Comparison of ENCODE assay signal across 8 mouse cellular contexts in genomic region chrX:8095546-8095945, GRCm38 (mm10). TPM values are rescaled to one million over a fixed set of nuclear protein-coding genes. Genes with fewer than 3 reads are reported as not detected.
DNase-seq lines count a peak whose midpoint lies in the region; ATAC-seq lines count a peak whose summit lies in the region.

No protein-coding gene starts in this region.

- no peaks in the 10 kb centered on the region for H3K36me3 ChIP-seq in forebrain, embryonic 11.5 days (ENCODE audit: control insufficient read depth, insufficient read depth, low read length)
- H3K36me3 ChIP-seq in liver, embryonic 11.5 days (ENCODE audit: control insufficient read depth, insufficient read depth, low read length), result no peaks in the 10 kb centered on the region

- ATAC-seq in cerebellum, adult (ENCODE audit: insufficient number of reproducible peaks, low FRiP score, low TSS enrichment), result no peak
- ATAC-seq in forebrain, embryonic 11.5 days (replicated peaks; ENCODE audit: low FRiP score), result no peak
- no peak for ATAC-seq in liver, embryonic 11.5 days (replicated peaks; ENCODE audit: low FRiP score)
- ATAC-seq in frontal cortex, adult (ENCODE audit: low TSS enrichment), result no peak

- peaks cover 2% of the 10 kb centered on the region; the same call in 1 of the 2 replicates for H3K4me1 ChIP-seq in forebrain, embryonic 11.5 days (replicated peaks; ENCODE audit: control insufficient read depth, insufficient read depth, low read length)
- H3K4me1 ChIP-seq in liver, embryonic 11.5 days (replicated peaks; ENCODE audit: control insufficient read depth, insufficient read depth, low read length), result no peaks in the 10 kb centered on the region

- H3K4me2 ChIP-seq in forebrain, embryonic 11.5 days (ENCODE audit: low read depth, low read length, severe bottlenecking), result peak overlapping the region; percentile 37; the same call in 1 of the 2 replicates
- peak overlapping the region; percentile 56 for H3K4me2 ChIP-seq in liver, embryonic 11.5 days

- H3K4me3 ChIP-seq in forebrain, embryonic 11.5 days (ENCODE audit: low read depth, low read length), result peak overlapping the region; percentile 20; the same call in 1 of the 2 replicates
- peak overlapping the region; percentile 43 for H3K4me3 ChIP-seq in liver, embryonic 11.5 days (ENCODE audit: low read depth, low read length)

- DNase-seq in cerebellum, adult 9-11 months, result peak; percentile 47
- DNase-seq in 416B (ENCODE audit: low read depth), result peak; percentile 59
- no peak for DNase-seq in forebrain, embryonic 11.5 days (ENCODE audit: low spot score)
- DNase-seq in liver, embryonic 11.5 days (ENCODE audit: low spot score), result no peak
- DNase-seq in urinary bladder, postnatal 36 days (ENCODE audit: low spot score in 2 of 2), result no peak
- DNase-seq in spleen, adult 12 weeks (ENCODE audit: low spot score), result no peak

- H3K27me3 ChIP-seq in forebrain, embryonic 11.5 days (ENCODE audit: control insufficient read depth, insufficient read depth, low read length), result no peaks in the 10 kb centered on the region
- H3K27me3 ChIP-seq in liver, embryonic 11.5 days (replicated peaks; ENCODE audit: control insufficient read depth, insufficient read depth, low read length), result no peaks in the 10 kb centered on the region

- H3K9ac ChIP-seq in forebrain, embryonic 11.5 days (ENCODE audit: low read length), result no peak overlapping the region
- H3K9ac ChIP-seq in liver, embryonic 11.5 days (ENCODE audit: low read depth, low read length), result no peak overlapping the region

- no peaks in the 10 kb centered on the region for H3K9me3 ChIP-seq in forebrain, embryonic 11.5 days (ENCODE audit: control insufficient read depth, low read length)
- no peaks in the 10 kb centered on the region for H3K9me3 ChIP-seq in liver, embryonic 11.5 days (ENCODE audit: control insufficient read depth, low read length)

- WGBS in forebrain, embryonic 11.5 days, result 83% methylated on average over 10 of the region's 10 CpGs
- 58% methylated on average over 10 of the region's 10 CpGs for WGBS in liver, embryonic 11.5 days

- no peak overlapping the region for H3K27ac ChIP-seq in forebrain, embryonic 11.5 days (ENCODE audit: low read depth, low read length)
- no peak overlapping the region for H3K27ac ChIP-seq in liver, embryonic 11.5 days (ENCODE audit: low read depth, low read length)

RNA-seq across cellular contexts. Expression of gene Was, which starts 5.2 kb away (rescaled TPM):
- polyA plus RNA-seq in forebrain, embryonic 11.5 days (2014; fragmentation: Nextera tagmentation; extraction: Ambion mirVana), result 0.12 and 0.51 TPM in 2 replicates
- 6.5 and 6.7 TPM in 2 replicates for polyA plus RNA-seq in liver, embryonic 11.5 days (2014; fragmentation: Nextera tagmentation; extraction: Ambion mirVana)

RNA-seq across cellular contexts. Expression of gene Suv39h1, which starts 21.0 kb away (rescaled TPM):
- polyA plus RNA-seq in forebrain, embryonic 11.5 days (2014; fragmentation: Nextera tagmentation; extraction: Ambion mirVana), result 96.1 and 99.7 TPM in 2 replicates
- 81.5 and 83.6 TPM in 2 replicates for polyA plus RNA-seq in liver, embryonic 11.5 days (2014; fragmentation: Nextera tagmentation; extraction: Ambion mirVana)

RNA-seq across cellular contexts. Expression of gene Wdr13, which starts 37.1 kb away (rescaled TPM):
- polyA plus RNA-seq in forebrain, embryonic 11.5 days (2014; fragmentation: Nextera tagmentation; extraction: Ambion mirVana), result 26.6 and 27.4 TPM in 2 replicates
- polyA plus RNA-seq in liver, embryonic 11.5 days (2014; fragmentation: Nextera tagmentation; extraction: Ambion mirVana), result 15.9 and 17.7 TPM in 2 replicates

RNA-seq across cellular contexts. Expression of gene Rbm3, which starts 50.1 kb away (rescaled TPM):
- polyA plus RNA-seq in forebrain, embryonic 11.5 days (2014; fragmentation: Nextera tagmentation; extraction: Ambion mirVana), result 466 and 494 TPM in 2 replicates
- 469 and 471 TPM in 2 replicates for polyA plus RNA-seq in liver, embryonic 11.5 days (2014; fragmentation: Nextera tagmentation; extraction: Ambion mirVana)

Comparison
In these comparisons a context has a peak if more than half of its experiments do, and no peak if none do; other contexts are left out.
1. DNase-seq: peak in cerebellum, adult 9-11 months (single experiment) and 416B (single experiment); none in forebrain, embryonic 11.5 days (single experiment), liver, embryonic 11.5 days (single experiment), urinary bladder, postnatal 36 days (0 of 2) and spleen, adult 12 weeks (single experiment).